Mouse (Mus musculus) left cerebral cortex, adult 18-20 months (tissue): ENCODE results near the gene Glipr1. TPM values are rescaled to one million over a fixed set of nuclear protein-coding genes. Genes with fewer than 3 reads are reported as not detected.
"Not testable (repeated sequence)": the region's sequence is repeated elsewhere in the genome, so short reads cannot be mapped to it uniquely, and the experiment has no call there.

Experiments used
- DNase-seq, 2 experiments: peaks; one replicate each; pipeline ENCODE4 v3.0.0; 2021 to 2022; ENCODE audit warnings: low spot score in 2 of 2, mixed read lengths in 1 of 2
- long read RNA-seq, 2 experiments: library from polyadenylated mRNA; stranded (forward); transcript quantifications; one replicate each; pipeline ENCODE4 v2.0.0; 2021
- total RNA-seq, 2 experiments: library from RNA; stranded (reverse); gene quantifications; 2 replicates each; pipeline ENCODE4 v1.2.3; 2021

Glipr1 gene
- 1 to 10 TPM; 1.2 to 1.3 TPM for total RNA-seq
- long read RNA-seq, experiment 1: 0 reads
- long read RNA-seq, experiment 2, partial matches to known transcripts: 0 of 1 reads
- long read RNA-seq, experiment 2, other reads (novel, unspliced or antisense): 1 of 1 reads

DNA sequence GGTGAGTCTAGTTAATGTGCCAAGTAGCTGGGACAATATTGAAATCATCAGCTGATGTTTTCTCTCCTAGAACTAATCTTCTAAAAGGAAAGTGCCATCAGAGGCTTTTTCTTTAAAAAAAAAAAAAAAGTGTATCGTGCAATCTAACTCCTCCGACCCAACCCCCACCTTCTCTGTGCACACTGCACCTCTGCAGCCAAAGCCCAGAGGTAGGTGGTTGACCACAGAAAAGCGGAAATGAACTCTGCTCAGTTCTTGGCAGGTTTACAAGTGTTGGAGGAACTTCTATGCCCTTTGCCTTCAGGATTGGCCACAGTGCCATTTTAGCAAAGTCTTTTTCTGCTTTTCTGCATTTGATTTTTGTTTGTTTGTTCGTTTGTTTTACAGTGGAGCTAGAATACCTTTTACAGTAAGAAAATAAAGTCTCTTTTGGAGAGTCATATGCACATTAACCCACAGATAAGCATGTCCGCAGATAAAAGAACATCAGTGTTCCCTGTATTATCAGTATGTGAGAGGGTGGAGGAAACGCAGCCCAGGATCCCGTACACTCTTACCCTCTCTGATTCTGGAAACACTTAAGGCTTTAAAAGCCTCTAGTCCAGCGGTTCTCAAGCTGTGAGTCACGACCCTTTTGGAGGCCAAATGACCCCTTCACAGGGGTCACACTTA is at the start of gene Glipr1:
Gene Glipr1, minus strand, starts transcription at position 88 of the 672 bp plus-strand sequence.
- no peak for DNase-seq

- not testable (repeated sequence) for DNase-seq
Measured at GRCm38 (mm10) chr10:112051956-112052355, 49.5 kb upstream of the Glipr1 start.

DNA sequence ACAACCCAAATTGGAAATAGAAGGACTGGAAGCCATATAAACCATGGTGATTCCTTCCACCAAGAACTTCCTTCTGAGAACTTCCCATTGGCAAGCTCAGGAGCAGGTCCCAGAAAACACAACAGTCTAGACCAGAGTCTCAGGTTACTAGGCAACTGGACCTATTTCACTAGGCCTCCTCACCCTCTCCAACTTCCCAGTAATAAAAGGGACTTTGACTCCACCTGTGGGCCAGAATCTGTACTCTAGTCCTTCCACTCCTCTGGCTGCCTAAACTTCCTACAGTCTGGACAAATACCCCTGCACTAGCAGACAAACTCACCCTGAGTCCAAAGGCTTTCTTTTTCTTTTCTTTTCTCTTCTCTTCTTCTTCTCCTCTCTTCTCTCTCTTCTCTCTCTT is 48.8 kb upstream of the Glipr1 start:
- DNase-seq: no peak

- not testable (repeated sequence) for DNase-seq
Measured at GRCm38 (mm10) chr10:112044283-112044682, 41.9 kb upstream of the Glipr1 start.

DNA sequence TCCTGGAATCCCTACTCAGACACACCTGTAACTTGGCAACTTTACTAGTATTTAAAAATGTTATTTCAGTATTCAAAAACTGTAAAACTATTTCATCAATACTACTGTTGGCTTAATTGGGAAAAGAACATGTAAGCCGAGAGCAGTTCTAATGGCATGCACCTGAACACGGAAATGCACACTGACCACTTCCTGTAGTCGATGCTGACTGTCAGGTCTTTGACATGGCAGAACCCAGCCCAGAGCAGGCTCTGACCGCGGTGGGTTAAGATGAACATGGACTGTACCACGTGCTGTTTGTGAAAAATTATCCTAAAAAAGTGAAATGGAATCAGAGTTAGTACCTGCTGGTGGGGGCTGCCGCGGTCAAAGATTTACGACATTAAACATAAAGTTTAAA is 41.1 kb upstream of the Glipr1 start:
- DNase-seq: not testable (repeated sequence)

DNA sequence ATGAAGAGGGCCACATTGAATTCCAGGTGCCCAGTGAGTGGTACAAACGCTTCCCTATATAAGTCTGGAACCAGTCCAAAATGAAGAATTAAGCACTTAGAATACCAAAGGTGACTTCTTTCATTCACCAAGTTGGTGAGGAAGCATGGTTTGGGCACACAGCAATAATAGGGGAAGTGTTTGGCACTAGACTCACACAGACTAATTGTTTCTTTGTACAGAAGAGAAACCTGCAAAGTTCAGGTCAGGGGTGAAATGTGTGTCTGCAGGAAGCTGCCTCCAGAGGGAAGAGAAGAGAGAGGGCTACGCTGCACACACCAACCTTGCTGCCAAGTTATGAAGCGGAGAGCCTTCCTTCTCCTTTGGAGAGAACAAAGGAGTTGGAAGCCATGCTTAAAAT is 26.3 kb upstream of the Glipr1 start:
- DNase-seq: not testable (repeated sequence)

DNA sequence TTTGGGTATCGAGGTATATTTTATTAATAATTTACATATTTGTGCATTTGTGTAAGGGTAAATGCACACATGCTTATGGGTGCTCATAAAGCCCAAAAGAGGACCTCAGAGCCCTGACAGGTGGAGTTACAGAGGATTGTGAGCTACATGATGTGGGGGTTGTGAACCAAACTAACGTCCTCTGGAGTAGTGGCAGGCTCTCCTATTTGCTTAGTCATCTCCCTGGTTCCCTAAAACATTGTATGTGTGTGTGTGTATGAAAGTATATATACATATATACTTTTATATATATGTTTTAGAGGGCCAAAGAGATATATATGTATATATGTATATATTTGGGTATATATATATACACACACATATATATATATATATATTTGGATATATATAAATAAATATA is 21.2 kb upstream of the Glipr1 start:
- DNase-seq: no peak

- DNase-seq: not testable (repeated sequence)
Measured at GRCm38 (mm10) chr10:112009511-112009910, 7.1 kb upstream of the Glipr1 start.

- DNase-seq: no peak
Measured at GRCm38 (mm10) chr10:112001756-112002520, 493 bp downstream of the Glipr1 start.

DNA sequence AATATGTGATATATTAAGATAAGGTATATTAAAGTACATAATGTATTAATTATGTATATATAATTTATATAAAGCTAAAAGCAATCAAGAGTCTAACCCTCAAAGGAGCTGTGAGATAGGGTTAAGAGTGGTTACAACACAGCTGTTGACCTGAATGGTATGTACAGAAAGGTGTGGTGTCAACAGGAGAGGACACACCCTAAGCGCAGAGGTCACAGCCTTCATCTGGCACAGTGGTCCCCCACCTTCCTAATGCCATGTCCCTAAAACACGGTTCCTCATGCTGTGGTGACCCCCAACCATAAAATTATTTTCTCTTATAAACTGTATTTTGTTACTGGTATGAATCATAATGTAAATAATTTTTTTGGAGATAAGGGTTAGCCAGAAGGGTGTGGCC is 1.1 kb downstream of the Glipr1 start:
- DNase-seq: no peak

DNA sequence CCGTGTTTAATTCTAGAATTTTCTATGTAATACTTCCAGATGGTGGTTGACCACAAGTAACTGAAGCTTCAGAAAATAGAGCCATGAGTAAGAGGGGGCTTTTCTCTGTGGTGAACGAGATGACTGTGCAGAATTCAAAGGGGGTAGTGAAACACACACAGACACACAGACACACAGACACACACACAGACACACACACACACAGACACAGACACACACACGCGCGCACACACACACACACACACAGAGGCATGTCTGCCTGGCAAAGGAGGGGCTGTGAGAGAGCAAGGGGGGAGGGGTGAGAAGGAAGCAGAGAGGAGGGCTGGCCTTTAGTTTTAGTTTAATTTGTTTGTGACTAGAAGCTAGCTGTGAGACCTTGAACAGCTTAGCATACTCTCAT is 1.9 kb downstream of the Glipr1 start:
- DNase-seq: no peak

- no peak for DNase-seq
Measured at GRCm38 (mm10) chr10:111999765-112000164, 2.7 kb downstream of the Glipr1 start.

GRCm38 (mm10) chr10:111997671-111998070 is 4.8 kb downstream of the Glipr1 start:
- no peak for DNase-seq

DNA sequence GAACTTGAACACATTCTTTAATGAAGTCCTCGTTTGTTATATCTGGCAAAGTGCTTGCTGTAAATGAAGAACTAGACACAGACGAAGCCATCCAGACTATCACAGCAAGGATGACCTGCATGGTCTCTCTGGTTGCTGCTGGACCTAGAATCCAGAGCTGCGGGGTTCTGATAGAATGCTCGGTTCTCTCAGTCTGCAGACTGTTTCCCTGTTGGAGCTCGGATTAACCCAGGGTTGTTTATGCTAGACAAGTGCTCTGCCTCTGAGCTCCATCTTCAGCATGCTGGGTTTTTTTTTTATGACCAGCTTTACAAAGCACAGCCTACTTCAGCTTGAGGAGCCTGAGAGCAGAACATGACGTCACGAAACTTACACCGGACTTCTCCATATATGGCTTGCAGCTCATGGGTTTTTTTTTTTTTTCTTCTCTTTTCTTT is 5.5 kb downstream of the Glipr1 start:
- DNase-seq: no peak

DNA sequence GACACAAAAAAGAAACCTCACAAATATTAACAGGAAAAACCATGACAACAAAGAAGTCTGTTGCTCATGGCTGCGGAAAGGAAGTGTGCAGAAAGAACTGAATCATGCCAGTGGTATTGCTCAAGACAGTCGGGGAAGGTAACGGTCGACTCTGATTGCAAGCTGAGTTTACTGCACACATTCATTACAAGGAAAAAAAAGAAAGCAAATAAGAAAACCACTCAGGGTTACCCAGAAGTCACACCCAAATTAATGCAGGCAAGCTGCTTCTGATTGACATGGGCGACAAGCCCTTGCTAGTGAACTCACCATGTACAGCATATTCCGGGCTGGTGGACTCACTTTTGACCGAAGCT is 5.9 kb downstream of the Glipr1 start:
- DNase-seq: no peak

DNA sequence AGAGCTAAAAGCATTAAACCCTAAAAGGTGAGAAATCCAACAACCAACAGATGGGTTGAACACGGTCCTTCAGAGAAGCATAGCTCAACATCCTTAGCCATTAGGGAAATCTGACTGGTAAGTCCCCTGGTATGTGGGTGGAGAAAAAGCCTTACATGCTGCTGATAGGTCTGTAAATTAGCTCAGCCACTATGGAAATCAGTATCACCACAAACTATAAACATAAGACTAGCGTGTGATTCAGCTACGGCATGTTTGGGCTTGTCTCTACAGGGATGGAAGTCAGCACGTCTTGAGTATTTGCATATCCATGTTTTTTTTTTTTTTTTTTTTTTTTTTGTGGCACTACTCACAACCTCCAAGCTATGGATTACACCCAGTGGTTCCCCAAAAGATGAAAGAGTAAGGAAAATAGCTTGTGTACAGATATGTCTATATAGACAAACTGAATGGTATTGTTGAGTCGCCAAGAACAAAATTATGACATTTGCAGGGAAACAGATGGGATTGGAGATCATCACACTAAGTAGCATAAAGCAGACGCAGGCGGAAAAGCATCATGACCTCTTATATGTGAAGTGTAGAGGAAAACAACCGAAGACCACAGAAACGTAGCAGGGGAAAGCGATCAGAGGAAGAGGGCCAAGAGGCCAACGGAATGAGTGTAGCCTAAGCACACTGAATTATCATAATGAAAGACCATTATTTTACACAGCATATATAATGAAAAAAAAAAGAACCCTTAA is 6.5 kb downstream of the Glipr1 start:
- DNase-seq: no peak

- no peak for DNase-seq
Measured at GRCm38 (mm10) chr10:111986453-111986852, 16.0 kb downstream of the Glipr1 start.

- no peak for DNase-seq
Measured at GRCm38 (mm10) chr10:111983070-111983469, 19.4 kb downstream of the Glipr1 start.

DNA sequence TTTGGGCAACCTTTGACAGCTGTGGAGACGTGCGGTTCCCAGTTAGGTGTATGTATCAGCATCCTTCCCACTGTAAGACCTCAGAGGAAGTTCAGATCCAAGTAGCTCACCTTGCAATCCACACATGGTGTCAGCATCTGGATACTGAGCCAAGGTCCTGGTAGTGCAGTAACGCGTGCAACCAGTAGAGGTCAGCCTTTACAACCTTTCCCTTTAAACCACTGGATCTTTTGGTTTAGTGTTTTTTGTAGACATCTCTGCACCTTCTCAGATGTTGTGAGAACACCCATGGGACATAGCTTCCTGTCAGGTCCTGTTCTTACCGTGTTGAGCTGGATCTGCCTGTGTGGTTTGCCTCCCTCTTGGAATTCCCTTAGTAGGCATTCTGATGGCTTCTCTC is 24.8 kb downstream of the Glipr1 start:
- DNase-seq: peak; percentile 57 to 61

GRCm38 (mm10) chr10:111972542-111973361 is 29.7 kb downstream of the Glipr1 start, which contains the start of gene Krr1:
Krr1 (plus strand) TSS chr10:111972664.
- DNase-seq: peak; percentile 81 to 91

- DNase-seq: no peak
Measured at GRCm38 (mm10) chr10:111971929-111972328, 30.5 kb downstream of the Glipr1 start.
